Mouse (Mus musculus) testis, adult 2 months (tissue): ENCODE results near the gene Ube2l3.
A peak's percentile ranks its signal among the peaks of the same experiment; 100 is the strongest.

ENCODE experiments used
- CTCF ChIP-seq: fragments of 200-500 bp; IDR thresholded peaks from 2 replicates; pipeline ENCODE4 v1.5.1; 2012; ENCODE audit warnings: low read depth, mild to moderate bottlenecking, inconsistent platforms, low read length, moderate library complexity; ENCODE audit not compliant: control insufficient read depth, insufficient read depth, insufficient replicate concordance
- POLR2A ChIP-seq: fragments of 200-500 bp; IDR thresholded peaks from 2 replicates; pipeline ENCODE4 v1.6.1; 2012; ENCODE audit warnings: low read depth, mild to moderate bottlenecking, inconsistent platforms, low read length, moderate library complexity; ENCODE audit not compliant: control insufficient read depth

DNA sequence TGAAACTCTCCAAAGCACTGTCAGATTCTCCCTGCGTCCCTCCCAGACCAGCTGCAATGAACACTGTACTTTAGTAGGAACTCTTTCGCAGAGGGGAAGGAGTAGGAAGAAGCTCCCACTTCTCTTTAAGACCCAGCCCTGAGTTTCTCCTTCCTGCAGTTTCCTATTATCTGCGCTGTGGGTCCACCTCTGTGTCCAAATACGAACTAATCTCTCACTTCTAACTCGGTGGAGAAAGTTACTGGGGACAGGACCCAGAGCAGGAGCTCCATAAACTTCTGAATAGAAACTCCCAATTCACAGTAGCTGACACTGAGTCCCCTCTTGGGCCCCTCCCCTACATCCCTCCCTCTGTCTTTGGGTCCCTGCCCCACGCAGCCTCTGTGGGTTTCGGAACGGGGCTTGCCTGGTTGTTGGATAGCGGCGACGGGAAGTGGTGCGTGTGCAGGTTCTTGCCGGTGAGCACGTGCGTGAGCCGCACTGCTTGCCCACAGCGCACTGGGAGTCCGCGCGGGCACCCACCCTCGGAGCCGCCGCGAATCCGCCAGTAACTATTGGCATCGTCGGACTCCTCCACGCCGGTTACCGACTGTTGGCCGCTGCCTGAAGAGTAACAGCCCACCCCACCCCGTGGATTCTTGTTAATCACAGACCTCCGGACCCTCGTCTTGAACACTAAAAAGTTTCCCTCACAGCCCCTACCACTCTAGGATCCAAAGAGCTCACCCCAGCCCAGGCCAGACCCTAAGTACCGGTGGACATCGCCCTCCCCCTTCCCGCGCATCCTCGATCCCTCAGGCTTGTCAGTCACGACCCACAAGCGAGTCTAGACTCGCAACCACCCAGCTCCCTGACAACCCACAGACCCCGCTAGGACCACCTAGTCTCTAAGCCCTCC lies 71.0 kb downstream of the Ube2l3 start:
- TF ChIP-seq POLR2A: peak; percentile 55; the same call in 1 of the 2 replicates
- peak; percentile 11; the same call in 1 of the 2 replicates for TF ChIP-seq CTCF
